Mouse (Mus musculus) lung, embryonic 14.5 days (tissue): Measurements from ENCODE around the gene 2610528J11Rik. TPM values are rescaled to one million over a fixed set of nuclear protein-coding genes. Genes with fewer than 3 reads are reported as not detected.
"Not testable (repeated sequence)": the region's sequence is repeated elsewhere in the genome, so short reads cannot be mapped to it uniquely, and the experiment has no call there.

Source experiments
- ATAC-seq: fragments of 200-750 bp; cut with Nextera tagmentation; 2 replicates; pipeline ENCODE4 v1.8.0; 2017; ENCODE audit warnings: mild to moderate bottlenecking, moderate TSS enrichment, moderate library complexity; ENCODE audit not compliant: insufficient read depth
- DNase-seq: peaks from one replicate; pipeline ENCODE4 v3.0.0-alpha.2; 2015
- H3K27ac ChIP-seq: fragments of 300-500 bp; sonication (generic); 2 replicates; pipeline ENCODE4 v1.5.1; 2014; ENCODE audit warnings: low read depth, mild to moderate bottlenecking, moderate library complexity
- H3K27me3 ChIP-seq: fragments of 300-500 bp; sonication (generic); 2 replicates; pipeline ENCODE4 v1.6.1; 2014; ENCODE audit warnings: low read length, control low read depth; ENCODE audit not compliant: insufficient read depth
- H3K36me3 ChIP-seq: fragments of 300-500 bp; sonication (generic); 2 replicates; pipeline ENCODE4 v1.6.1; 2014; ENCODE audit warnings: control low read depth; ENCODE audit not compliant: insufficient read depth
- H3K4me1 ChIP-seq: fragments of 300-500 bp; sonication (generic); 2 replicates; pipeline ENCODE4 v1.6.1; 2014; ENCODE audit warnings: antibody characterized with exemption, control low read depth; ENCODE audit not compliant: insufficient read depth
- H3K4me2 ChIP-seq: fragments of 300-500 bp; sonication (generic); 2 replicates; pipeline ENCODE4 v1.6.1; 2014; ENCODE audit warnings: mild to moderate bottlenecking
- H3K4me3 ChIP-seq: fragments of 300-500 bp; sonication (generic); 2 replicates; pipeline ENCODE4 v1.5.1; 2014; ENCODE audit warnings: low read depth, low read length
- H3K9ac ChIP-seq: fragments of 300-500 bp; sonication (generic); 2 replicates; pipeline ENCODE4 v1.6.1; 2014
- H3K9me3 ChIP-seq: fragments of 300-500 bp; sonication (generic); 2 replicates; pipeline ENCODE4 v1.6.1; 2016; ENCODE audit warnings: low read depth, low read length, control low read depth
- CTCF ChIP-seq: IDR thresholded peaks from 2 replicates; pipeline ENCODE4 v1.5.1; 2016; ENCODE audit warnings: antibody characterized with exemption, low read depth
- WGBS: fragments of 180-500 bp; shearing (Covaris S2); extraction: QIAGEN DNeasy Blood & Tissue Kit; methylation state at CpG from one replicate; pipeline ENCODE4 v1.1.7; 2014; 5-methylcytosine and 5-hydroxymethylcytosine counted together
- polyA plus RNA-seq: library from polyadenylated mRNA; unstranded; fragments of >200 nt; fragmentation: Nextera tagmentation; extraction: Ambion mirVana; gene quantifications from 2 replicates; pipeline ENCODE4 v1.2.1, GENCODE M21; 2014

2610528J11Rik gene
- polyA plus RNA-seq, 1 experiment from 2014 or later = 10.3 TPM

DNA sequence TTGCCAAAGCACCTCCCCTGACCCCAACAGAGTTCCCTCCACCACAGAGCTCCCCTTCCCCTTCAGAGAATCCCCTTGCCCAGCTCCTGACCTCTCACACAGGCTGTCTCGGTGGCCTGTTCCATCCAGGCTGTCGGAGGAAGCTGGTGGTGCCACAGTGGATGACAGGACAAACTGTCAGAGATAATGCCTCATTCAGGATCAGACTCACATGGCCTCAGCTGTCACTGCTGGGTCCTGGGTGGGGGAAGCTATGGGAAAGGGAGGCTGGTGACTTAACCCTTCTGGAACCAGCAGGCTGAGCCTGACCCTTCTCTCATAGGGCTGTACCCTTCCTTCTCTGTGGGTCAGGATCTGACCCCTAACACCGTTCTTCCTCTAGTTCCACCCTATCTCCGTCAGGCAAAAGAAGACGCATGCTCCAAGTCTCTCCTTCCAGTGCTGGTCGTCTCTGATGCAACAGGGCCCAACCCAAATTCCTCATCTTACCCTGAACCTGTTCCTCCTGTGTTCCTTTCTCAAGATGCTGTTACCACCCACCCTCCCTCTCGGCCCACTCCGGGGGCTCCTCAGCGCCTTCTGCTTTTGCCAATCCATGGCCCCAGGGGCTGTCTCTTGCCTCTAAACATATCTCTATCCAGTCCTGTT is 15.8 kb downstream of the 2610528J11Rik start:
- no peak for ATAC-seq
- Histone ChIP-seq H3K27me3 (no peaks in the 10 kb centered on the region), H3K4me2 (peak overlapping the region; percentile 61), H3K4me3 (peak overlapping the region; percentile 33), H3K36me3 (no peaks in the 10 kb centered on the region), H3K4me1 (no peaks in the 10 kb centered on the region), H3K9ac (peak overlapping the region; percentile 17; the same call in 1 of the 2 replicates), H3K27ac (peak overlapping the region; percentile 86; the same call in 1 of the 2 replicates), H3K9me3 (no peaks in the 10 kb centered on the region)
- WGBS = 39% methylated on average over 9 of the region's 9 CpGs
- DNase-seq = no peak
- no peak for TF ChIP-seq CTCF

DNA sequence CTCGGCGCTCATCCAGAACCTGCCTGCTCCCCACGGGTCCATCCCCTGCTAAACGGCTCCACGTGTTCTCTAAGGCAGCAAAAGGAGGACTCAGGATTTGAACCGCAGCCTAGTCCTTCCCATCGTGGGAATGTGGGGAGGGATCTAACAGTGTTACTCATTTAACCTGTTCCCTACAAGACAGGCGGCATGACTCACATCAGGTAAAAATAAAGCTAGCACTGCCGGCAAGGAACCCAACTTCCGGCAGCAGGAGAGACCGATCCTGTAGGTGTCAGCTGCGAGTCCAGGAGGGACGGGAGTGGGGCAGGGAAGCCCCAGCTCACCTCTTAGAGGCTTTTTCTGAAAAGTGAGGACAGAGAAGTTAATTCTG is 16.3 kb downstream of the 2610528J11Rik start:
- H3K27ac ChIP-seq = peak overlapping the region; percentile 86
- H3K9ac ChIP-seq = peak overlapping the region; percentile 17; the same call in 1 of the 2 replicates
- 11% methylated on average over 13 of the region's 13 CpGs for WGBS
- H3K36me3 ChIP-seq = no peaks in the 10 kb centered on the region
- H3K4me3 ChIP-seq = peak overlapping the region; percentile 33
- H3K9me3 ChIP-seq = no peaks in the 10 kb centered on the region
- no peaks in the 10 kb centered on the region for H3K4me1 ChIP-seq
- ATAC-seq (peak; percentile 30; the same call in 1 of the 2 replicates), DNase-seq (peak; percentile 43)
- no peak for TF ChIP-seq CTCF
- H3K27me3 ChIP-seq = no peaks in the 10 kb centered on the region
- peak overlapping the region; percentile 61 for H3K4me2 ChIP-seq

DNA sequence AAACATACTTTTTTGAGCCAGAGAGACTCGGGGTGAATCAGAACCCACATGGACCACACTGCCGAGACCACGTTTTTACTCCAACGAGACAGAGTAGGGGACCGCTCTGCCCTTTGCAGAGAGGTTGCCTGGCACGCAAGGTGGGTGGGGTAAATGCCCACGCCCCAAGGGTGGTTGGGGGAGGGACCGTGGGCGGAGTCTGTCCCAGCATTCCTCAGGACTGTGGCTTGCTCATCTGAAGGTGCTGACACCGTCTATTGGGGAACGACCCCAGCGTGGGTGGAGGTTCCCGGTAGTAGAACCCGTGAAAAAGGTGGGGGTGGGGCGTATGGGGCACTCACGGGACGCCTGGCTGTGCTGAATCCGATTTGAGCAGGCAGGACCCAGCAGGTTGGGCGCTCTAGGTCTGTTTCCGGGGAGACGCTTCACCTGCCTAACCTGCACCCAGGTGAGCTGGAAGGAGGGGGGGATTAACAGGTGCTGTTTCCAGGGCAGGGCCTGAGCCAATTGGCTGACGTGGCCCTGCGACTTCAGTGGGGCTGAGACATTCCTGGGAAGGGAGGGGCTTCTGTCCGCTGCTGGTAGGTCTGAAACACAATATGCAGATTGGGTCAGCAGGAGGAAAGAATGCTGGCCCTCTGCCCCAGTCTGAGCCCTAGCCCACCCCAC is 16.9 kb downstream of the 2610528J11Rik start, which contains the start of gene Tmem125:
TSS of gene Tmem125 (minus strand) at position 453 of the 669 bp plus-strand sequence.
- no peaks in the 10 kb centered on the region for H3K27me3 ChIP-seq
- peak within 1 kb of the TSS; percentile 86 for H3K27ac ChIP-seq
- no peaks in the 10 kb centered on the region for H3K36me3 ChIP-seq
- peak within 1 kb of the TSS; percentile 17; the same call in 1 of the 2 replicates for H3K9ac ChIP-seq
- 2% methylated on average over 24 of the region's 24 CpGs for WGBS
- H3K4me3 ChIP-seq = peak within 1 kb of the TSS; percentile 33
- no peaks in the 10 kb centered on the region for H3K4me1 ChIP-seq
- H3K4me2 ChIP-seq = peak within 1 kb of the TSS; percentile 61
- TF ChIP-seq CTCF = no peak
- DNase-seq (peak; percentile 78), ATAC-seq (peak; percentile 88)
- H3K9me3 ChIP-seq = no peaks in the 10 kb centered on the region

- peak overlapping the region; percentile 33 for H3K4me3 ChIP-seq
- peak overlapping the region; percentile 61 for H3K4me2 ChIP-seq
- no peaks in the 10 kb centered on the region for H3K9me3 ChIP-seq
- no peak for TF ChIP-seq CTCF
- no peaks in the 10 kb centered on the region for H3K36me3 ChIP-seq
- WGBS = 42% methylated on average over 14 of the region's 14 CpGs
- ATAC-seq (0 out of 2 replicates have a peak, but pooled peaks have one; percentile 10), DNase-seq (no peak)
- H3K27me3 ChIP-seq = no peaks in the 10 kb centered on the region
- 0 out of 2 replicates have a peak overlapping the region, but pooled peaks have one; percentile 14 for H3K9ac ChIP-seq
- peak overlapping the region; percentile 86 for H3K27ac ChIP-seq
- no peaks in the 10 kb centered on the region for H3K4me1 ChIP-seq
Observed at GRCm38 (mm10) chr4:118544441-118545127, 17.8 kb downstream of the 2610528J11Rik start.

- not testable (repeated sequence) for DNase-seq, H3K4me1 ChIP-seq, H3K9ac ChIP-seq, H3K27ac ChIP-seq, H3K27me3 ChIP-seq, ATAC-seq, H3K9me3 ChIP-seq, H3K36me3 ChIP-seq, H3K4me3 ChIP-seq, H3K4me2 ChIP-seq
- WGBS = 86% methylated on average over 22 of the region's 23 CpGs
Observed at GRCm38 (mm10) chr4:118547424-118548129, 20.8 kb downstream of the 2610528J11Rik start.

- WGBS = 85% methylated on average over 10 of the region's 10 CpGs
- H3K9me3 ChIP-seq, ATAC-seq: not testable (repeated sequence)
Observed at GRCm38 (mm10) chr4:118548130-118548480, 21.3 kb downstream of the 2610528J11Rik start.

More at GRCm38 (mm10) chr4:118548130-118548480, 21.3 kb downstream of the 2610528J11Rik start:
- H3K36me3 ChIP-seq, H3K9ac ChIP-seq, H3K4me3 ChIP-seq, H3K27ac ChIP-seq, H3K4me2 ChIP-seq, H3K27me3 ChIP-seq, H3K4me1 ChIP-seq: not testable (repeated sequence)
- DNase-seq = peak; percentile 70
